Mouse (Mus musculus) gonadal fat pad, adult 2 months (tissue): ENCODE measurements around the gene Pmpca. TPM values are rescaled to one million over a fixed set of nuclear protein-coding genes. Genes with fewer than 3 reads are reported as not detected.

Source experiments
- DNase-seq: peaks from one replicate; pipeline ENCODE4 v3.0.0-alpha.2; 2012; ENCODE audit warnings: low read depth
- polyA plus RNA-seq: library from polyadenylated mRNA; depleted of rRNA; stranded (reverse); fragments of >200 nt; gene quantifications from 2 replicates; pipeline ENCODE4 v1.2.3, GENCODE M21; 2012; rRNA removed

The Pmpca gene
- 44.4 and 52.8 TPM in 2 replicates for polyA plus RNA-seq

GRCm38 (mm10) chr2:26389154-26389690 lies at the start of gene Pmpca, which contains the start of gene Entr1:
Gene Pmpca (plus strand): TSS chr2:26389339.
Gene Entr1 (minus strand): TSS chr2:26389316.
- no peak for DNase-seq

- DNase-seq, result no peak
Measured at GRCm38 (mm10) chr2:26341510-26341981, 47.6 kb upstream of the Pmpca start.

GRCm38 (mm10) chr2:26342044-26342443 lies 47.1 kb upstream of the Pmpca start:
- DNase-seq, result no peak

- DNase-seq, result no peak
Measured at GRCm38 (mm10) chr2:26342609-26343490, 46.3 kb upstream of the Pmpca start.

GRCm38 (mm10) chr2:26348241-26348640 lies 40.9 kb upstream of the Pmpca start:
- DNase-seq, result no peak

- no peak for DNase-seq
Measured at GRCm38 (mm10) chr2:26351358-26352290, 37.5 kb upstream of the Pmpca start, which contains the start of gene Dnlz. Gene Dnlz (minus strand): TSS chr2:26352110.

GRCm38 (mm10) chr2:26352291-26352910 lies 36.7 kb upstream of the Pmpca start:
- DNase-seq, result no peak

- no peak for DNase-seq
Measured at GRCm38 (mm10) chr2:26353066-26353980, 35.8 kb upstream of the Pmpca start.

- no peak for DNase-seq
Measured at GRCm38 (mm10) chr2:26354401-26354800, 34.7 kb upstream of the Pmpca start.

GRCm38 (mm10) chr2:26356231-26356630 lies 32.9 kb upstream of the Pmpca start:
- no peak for DNase-seq

GRCm38 (mm10) chr2:26356678-26357077 lies 32.5 kb upstream of the Pmpca start:
- DNase-seq, result no peak

GRCm38 (mm10) chr2:26357484-26357883 lies 31.7 kb upstream of the Pmpca start:
- no peak for DNase-seq

GRCm38 (mm10) chr2:26358667-26359320 lies 30.3 kb upstream of the Pmpca start:
- DNase-seq, result no peak

GRCm38 (mm10) chr2:26359983-26360382 lies 29.2 kb upstream of the Pmpca start:
- no peak for DNase-seq

- no peak for DNase-seq
Measured at GRCm38 (mm10) chr2:26360772-26361171, 28.4 kb upstream of the Pmpca start, which contains the start of gene Card9. Gene Card9 (minus strand): TSS chr2:26360918.

GRCm38 (mm10) chr2:26362991-26363390 lies 26.1 kb upstream of the Pmpca start:
- DNase-seq, result no peak

- no peak for DNase-seq
Measured at GRCm38 (mm10) chr2:26363481-26363880, 25.7 kb upstream of the Pmpca start.

- no peak for DNase-seq
Measured at GRCm38 (mm10) chr2:26364738-26365465, 24.2 kb upstream of the Pmpca start.

- DNase-seq, result no peak
Measured at GRCm38 (mm10) chr2:26367911-26368310, 21.2 kb upstream of the Pmpca start.
